9 mouse cellular contexts compared by ENCODE assay signal in genomic region chr7:46422764-46423412, GRCm38 (mm10). TPM values are rescaled to one million over a fixed set of nuclear protein-coding genes. Genes with fewer than 3 reads are reported as not detected.
A peak's percentile ranks its signal among the peaks of the same experiment; 100 is the strongest.
DNase-seq lines count a peak whose midpoint lies in the region; ATAC-seq and TF ChIP-seq lines count a peak whose summit lies in the region.
"Had no signal": no experiment of that assay in that cellular context is flagged by ENCODE, and none has a peak within 500 bp of the region (broad histone marks: within the 10 kb centered on the region; RNA-seq: fewer than 3 reads in every experiment).

No protein-coding gene starts in this region.

- H3K4me2 ChIP-seq in CH12.LX (ENCODE audit: insufficient read depth, low read depth, poor library complexity, severe bottlenecking) = no peak overlapping the region

- H3K4me1 ChIP-seq in CH12.LX (ENCODE audit: control insufficient read depth in 1 of 2, insufficient read depth in 2 of 2) = 0 out of 4 replicates have a peak, but pooled peaks cover 0 to 6% of the 10 kb centered on the region in 2 experiments

- no peak overlapping the region for H3K27ac ChIP-seq in CH12.LX (ENCODE audit: insufficient read depth, low read depth)

- TF ChIP-seq EP300 in CH12.LX (IDR thresholded peaks at IDR 0.05; ENCODE audit: low read length) = no peak

- no peaks in the 10 kb centered on the region for H3K9me3 ChIP-seq in CH12.LX (replicated peaks; ENCODE audit: low read length)

- DNase-seq in CH12.LX (ENCODE audit: extremely low read depth) (peak; percentile 71), ZHBTc4 (ENCODE audit: low read depth, low spot score) (peak; percentile 66)
- DNase-seq in cerebellum, postnatal 25 days = peak; percentile 85 to 90
- peak; percentile 72 for DNase-seq in gastrocnemius, postnatal 10 days
- peak; percentile 77 to 84 for DNase-seq in layer of hippocampus, postnatal 10 days (ENCODE audit: low spot score in 2 of 2)
- DNase-seq in right cerebral cortex, postnatal 25 days = peak; percentile 80

- peak; percentile 54 for TF ChIP-seq RAD21 in CH12.LX (IDR thresholded peaks at IDR 0.05; ENCODE audit: low read depth, low read length)

- TF ChIP-seq CTCF in CH12.LX (conservative IDR thresholded peaks at IDR 0.05 in 1 of 2, IDR thresholded peaks at IDR 0.05 in 1 of 2; ENCODE audit: low read depth in 2 of 2, low read length in 2 of 2) = peak; percentile 44 to 83; a peak in 3 of 4 replicates

- dilution Hi-C loops in CH12.LX (cut with MboI; ENCODE audit: extremely low pct_ligation_motif_present, extremely low pct_unique_long_range_greater_than_20kb, low sequenced_read_pairs) = no loop called here

- in situ Hi-C loops in CH12.LX (cut with MboI; ENCODE audit: low pct_ligation_motif_present, low pct_unique_long_range_greater_than_20kb, low sequenced_read_pairs) = no loop called here

- H3K36me3 ChIP-seq in CH12.LX (replicated peaks in 1 of 2; ENCODE audit: control insufficient read depth in 1 of 2, insufficient read depth in 1 of 2, low read length in 1 of 2) = no peaks in the 10 kb centered on the region

- no peaks in the 10 kb centered on the region for H3K27me3 ChIP-seq in CH12.LX (replicated peaks)

- peak; percentile 62; the same call in 1 of the 2 replicates for ATAC-seq in megakaryocyte, adult 5-6 weeks (ENCODE audit: poor library complexity, severe bottlenecking)
- ATAC-seq in inflammation-experienced regulatory T-cells, adult 6 months = no peak

- no peak overlapping the region for H3K4me3 ChIP-seq in CH12.LX (replicated peaks in 1 of 3; ENCODE audit: low read depth in 2 of 3, low read length in 2 of 3, poor library complexity in 1 of 3)

- no peak overlapping the region for H3K9ac ChIP-seq in CH12.LX (ENCODE audit: insufficient read depth, low read depth)

- TF ChIP-seq POLR2A in CH12.LX (IDR thresholded peaks at IDR 0.05; ENCODE audit: low read depth, low read length) = no peak

- H3K79me2 ChIP-seq in CH12.LX (replicated peaks; ENCODE audit: control insufficient read depth, extremely low read depth, insufficient read depth, poor library complexity, severe bottlenecking) = no peaks in the 10 kb centered on the region

TF ChIP-seq in CH12.LX, 34 proteins besides CTCF, POLR2A, EP300 and RAD21:
- TF ChIP-seq NRF1 (IDR thresholded peaks at IDR 0.05; ENCODE audit: low read depth, low read length) = peak; percentile 55
- peak; percentile 82 for TF ChIP-seq SMC3 (IDR thresholded peaks at IDR 0.05; ENCODE audit: low read depth, low read length)
- no peak for TF ChIP-seq ZMIZ1 (IDR thresholded peaks at IDR 0.05; ENCODE audit: low read depth, low read length)

RNA-seq across cellular contexts. Expression of gene Kcnc1, which starts 26.6 kb away (rescaled TPM):
- 0.04 and 0.08 TPM in 2 replicates for total RNA-seq in CH12.LX (2012; rRNA removed)
- total RNA-seq in CH12.LX (2014; rRNA removed) = not detected in 2 replicates
- 0.14 TPM in 1 of 2 replicates, not detected in the other for polyA plus RNA-seq in CH12.LX (2012; ENCODE audit: insufficient read length, low read depth)
- 10 to 100 TPM; 19.7 to 21.1 TPM for total RNA-seq in gastrocnemius, postnatal 10 days (2021)
- total RNA-seq in layer of hippocampus, postnatal 10 days (2021) = 10 to 100 TPM; 48.4 to 54.0 TPM
- 0.04 TPM in 1 of 2 replicates, not detected in the other for total RNA-seq in megakaryocyte, adult 5-6 weeks (2015)
- 0.04 TPM in 2 replicates for total RNA-seq in megakaryocyte, adult 5-6 weeks (2017)
- under 1 TPM in 1 of 3 experiments, not detected in 2; 0.16 TPM for polyA plus RNA-seq in inflammation-experienced regulatory T-cells, adult 6 months (2017; shearing (Covaris generic))
- polyA plus RNA-seq: heart, embryonic 14.5 days had no signal

RNA-seq across cellular contexts. Expression of gene Myod1, which starts 46.6 kb away (rescaled TPM):
- total RNA-seq in CH12.LX (2012; rRNA removed) (not detected in 2 replicates), CH12.LX (2014; rRNA removed) (not detected in 2 replicates)
- not detected in 2 replicates for polyA plus RNA-seq in CH12.LX (2012; ENCODE audit: insufficient read length, low read depth)
- total RNA-seq in gastrocnemius, postnatal 10 days (2021) = 10 to 100 TPM; 36.8 to 45.3 TPM
- total RNA-seq in layer of hippocampus, postnatal 10 days (2021) = not detected
- total RNA-seq in megakaryocyte, adult 5-6 weeks (2015) = not detected in 2 replicates
- not detected in 2 replicates for total RNA-seq in megakaryocyte, adult 5-6 weeks (2017)
- polyA plus RNA-seq in inflammation-experienced regulatory T-cells, adult 6 months (2017; shearing (Covaris generic)) = not detected
- polyA plus RNA-seq: heart, embryonic 14.5 days had no signal

Comparison
In these comparisons a context has a peak if more than half of its experiments do, and no peak if none do; other contexts are left out.
1. RNA of gene Kcnc1, which starts 26.6 kb away (total RNA-seq): 48.4 to 54.0 TPM in layer of hippocampus, postnatal 10 days and 19.7 to 21.1 TPM in gastrocnemius, postnatal 10 days; 0.04 to 0.08 TPM in CH12.LX and 0.04 TPM in megakaryocyte, adult 5-6 weeks; every median in the first group is over 10 times any median in the second.
2. RNA of gene Myod1, which starts 46.6 kb away (total RNA-seq): 36.8 to 45.3 TPM in gastrocnemius, postnatal 10 days; not detected in layer of hippocampus, postnatal 10 days, not detected in CH12.LX and not detected in megakaryocyte, adult 5-6 weeks; every median in the first group is over 10 times any median in the second.
3. Peak in every context shown above with its lines, with median percentiles within 50 percentile points of each other: DNase-seq.